Mouse (Mus musculus): ENCODE results near the gene Hdac4. TPM values are rescaled to one million over a fixed set of nuclear protein-coding genes. Genes with fewer than 3 reads are reported as not detected.

Hdac4 gene
- total RNA-seq, 2 experiments from 2014 or later = 3.1 to 3.4 TPM

GRCm38 (mm10) chr1:91942031-91942430 is 253.5 kb downstream of the Hdac4 start:
- no peak for ATAC-seq (replicated peaks; ENCODE audit: low FRiP score, poor library complexity, severe bottlenecking)

GRCm38 (mm10) chr1:91941094-91941493 is 254.4 kb downstream of the Hdac4 start:
- ATAC-seq (replicated peaks; ENCODE audit: low FRiP score, poor library complexity, severe bottlenecking) = no peak

GRCm38 (mm10) chr1:91935171-91935570 is 260.3 kb downstream of the Hdac4 start:
- no peak for ATAC-seq (replicated peaks; ENCODE audit: low FRiP score, poor library complexity, severe bottlenecking)

DNA sequence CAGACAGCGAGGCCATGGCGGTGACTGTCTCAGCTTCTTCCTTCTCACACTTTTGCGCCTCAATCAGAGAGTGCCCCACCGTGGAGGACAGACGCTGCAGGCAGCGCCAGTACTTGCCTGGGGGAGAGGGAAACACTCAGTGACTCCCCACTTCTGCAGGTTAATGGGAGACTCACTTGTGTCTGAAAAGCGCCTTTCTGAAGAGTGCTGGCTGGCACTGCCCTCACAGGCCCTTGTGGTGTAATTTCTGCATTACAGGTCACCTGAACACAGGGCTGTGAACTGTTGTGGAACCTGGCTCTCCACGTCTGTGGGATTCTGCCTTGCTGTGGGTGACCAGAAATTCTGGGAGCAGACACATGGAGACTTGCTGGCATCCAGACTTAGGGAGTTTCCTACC is 261.8 kb downstream of the Hdac4 start:
- no peak for ATAC-seq (replicated peaks; ENCODE audit: low FRiP score, poor library complexity, severe bottlenecking)

DNA sequence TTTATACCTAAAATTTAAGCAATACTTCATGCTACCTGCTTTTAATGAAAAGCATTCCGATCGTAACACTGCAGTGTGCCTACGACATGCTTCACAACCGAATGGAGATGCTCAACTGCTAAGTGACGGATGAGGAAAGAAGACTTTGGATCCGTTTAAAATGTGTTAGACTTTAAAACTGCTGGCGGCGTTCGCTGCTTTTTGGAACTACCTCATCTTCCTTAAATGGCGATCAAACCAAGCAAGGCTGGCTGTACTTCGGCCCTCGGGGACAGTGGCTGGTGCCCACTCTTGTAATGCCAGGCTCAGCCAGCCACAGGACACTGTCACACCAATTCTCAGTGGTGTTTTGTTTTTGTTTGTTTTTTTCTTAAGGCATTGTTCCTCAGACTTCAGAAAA is 263.3 kb downstream of the Hdac4 start:
- ATAC-seq (replicated peaks; ENCODE audit: low FRiP score, poor library complexity, severe bottlenecking) = no peak

- no peak for ATAC-seq (replicated peaks; ENCODE audit: low FRiP score, poor library complexity, severe bottlenecking)
These were observed 263.7 kb downstream of the Hdac4 start for GRCm38 (mm10) chr1:91931786-91932185.

DNA sequence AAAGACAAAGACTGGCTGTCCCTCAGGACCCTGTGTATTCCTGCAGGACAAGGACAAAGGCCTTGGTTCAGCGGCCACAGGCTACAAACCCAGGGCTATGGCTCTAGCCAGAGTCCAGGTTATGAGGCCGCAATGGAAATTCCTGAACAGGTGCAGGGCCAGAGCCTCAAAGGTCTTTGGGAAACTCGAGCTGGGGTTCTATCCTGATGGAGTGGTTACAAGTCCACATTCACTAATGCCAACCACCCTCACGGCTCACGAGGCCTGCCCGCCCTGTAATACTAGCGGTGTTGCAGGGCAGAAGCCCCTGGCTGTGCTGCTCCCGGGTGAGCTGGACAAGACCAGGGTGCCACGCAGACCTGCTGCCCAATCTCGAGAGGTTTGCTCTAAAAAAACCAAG is 264.3 kb downstream of the Hdac4 start:
- ATAC-seq (replicated peaks; ENCODE audit: low FRiP score, poor library complexity, severe bottlenecking) = no peak

DNA sequence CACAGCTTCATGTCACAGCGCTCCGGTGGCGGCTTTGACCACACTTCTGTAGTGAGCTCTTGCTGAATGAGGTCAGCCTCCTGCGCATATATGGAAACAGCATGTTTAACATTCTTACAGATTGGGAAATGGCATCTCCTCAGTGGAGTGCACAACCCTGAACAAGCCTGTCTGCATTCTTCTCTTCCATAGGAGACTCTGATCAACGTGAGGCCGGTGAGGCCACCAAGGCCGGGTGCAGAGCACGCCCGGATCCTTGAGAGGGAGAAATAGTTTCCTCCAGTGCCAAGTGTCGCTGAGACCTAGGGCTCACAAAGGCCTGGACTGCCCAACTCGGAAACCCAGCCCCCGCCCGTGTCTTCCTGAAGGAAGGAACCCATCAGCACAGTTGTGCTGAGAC is 266.4 kb downstream of the Hdac4 start:
- ATAC-seq (replicated peaks; ENCODE audit: low FRiP score, poor library complexity, severe bottlenecking) = no peak

DNA sequence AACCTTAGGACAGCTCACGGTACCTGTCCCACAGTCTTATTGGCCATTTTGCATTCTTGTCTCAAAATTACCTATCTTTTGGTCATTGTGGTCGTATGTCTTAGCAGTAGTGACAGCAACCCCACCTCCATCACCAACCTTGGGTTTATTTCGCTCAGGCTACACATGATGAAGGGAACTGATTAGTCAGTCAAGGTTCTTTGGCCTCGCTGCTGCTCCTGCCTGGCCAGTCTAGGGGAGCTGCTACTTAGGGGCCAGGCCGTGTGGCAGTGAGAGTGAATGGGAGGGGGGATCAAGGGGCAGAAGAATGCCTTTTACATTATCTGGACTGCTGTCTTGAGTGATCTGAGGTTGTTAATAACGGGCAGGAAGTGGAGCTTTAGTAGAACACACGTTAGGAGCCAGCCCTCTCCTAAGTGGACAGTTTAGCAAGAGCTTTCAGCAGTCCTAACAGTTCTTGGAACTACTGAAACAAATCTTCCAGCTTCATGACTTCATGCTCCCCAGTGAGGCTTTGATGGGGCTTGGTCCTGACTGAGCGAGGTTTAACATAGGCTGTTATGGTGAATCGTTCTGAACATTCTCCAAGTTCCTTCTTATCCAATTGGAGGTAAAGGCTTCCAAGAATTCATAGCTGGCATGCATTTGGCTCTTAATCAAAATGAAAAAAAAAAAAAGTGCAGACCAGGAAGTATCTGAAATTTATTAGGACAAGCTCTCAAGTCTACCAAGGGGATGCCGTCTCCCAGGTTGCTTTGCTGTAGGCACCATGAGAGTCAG is 267.8 kb downstream of the Hdac4 start:
- no peak for ATAC-seq (replicated peaks; ENCODE audit: low FRiP score, poor library complexity, severe bottlenecking)

- no peak for ATAC-seq (replicated peaks; ENCODE audit: low FRiP score, poor library complexity, severe bottlenecking)
These were observed 271.9 kb downstream of the Hdac4 start for GRCm38 (mm10) chr1:91923567-91923966.

GRCm38 (mm10) chr1:91922235-91923152 is 273.0 kb downstream of the Hdac4 start:
- no peak for ATAC-seq (replicated peaks; ENCODE audit: low FRiP score, poor library complexity, severe bottlenecking)

DNA sequence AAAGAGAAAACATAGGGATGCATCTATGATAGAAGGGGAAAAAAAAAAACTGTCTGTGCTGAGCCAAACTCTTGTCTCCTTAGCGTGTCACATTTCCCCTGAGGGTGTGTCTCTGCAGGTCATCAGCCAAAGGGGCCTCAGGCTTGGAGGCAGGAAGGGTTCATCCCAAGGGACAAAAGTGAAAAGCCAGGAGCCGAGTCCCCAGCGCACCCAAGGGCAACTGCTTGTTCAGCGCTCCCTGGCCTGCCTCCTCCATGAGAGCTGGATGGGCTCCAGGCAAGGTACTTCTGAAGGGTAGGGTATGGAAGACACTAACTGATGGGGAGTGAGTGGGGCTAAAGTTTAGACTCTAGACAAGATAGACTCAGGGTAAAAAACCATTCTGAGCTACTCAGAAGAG is 273.8 kb downstream of the Hdac4 start:
- no peak for ATAC-seq (replicated peaks; ENCODE audit: low FRiP score, poor library complexity, severe bottlenecking)

DNA sequence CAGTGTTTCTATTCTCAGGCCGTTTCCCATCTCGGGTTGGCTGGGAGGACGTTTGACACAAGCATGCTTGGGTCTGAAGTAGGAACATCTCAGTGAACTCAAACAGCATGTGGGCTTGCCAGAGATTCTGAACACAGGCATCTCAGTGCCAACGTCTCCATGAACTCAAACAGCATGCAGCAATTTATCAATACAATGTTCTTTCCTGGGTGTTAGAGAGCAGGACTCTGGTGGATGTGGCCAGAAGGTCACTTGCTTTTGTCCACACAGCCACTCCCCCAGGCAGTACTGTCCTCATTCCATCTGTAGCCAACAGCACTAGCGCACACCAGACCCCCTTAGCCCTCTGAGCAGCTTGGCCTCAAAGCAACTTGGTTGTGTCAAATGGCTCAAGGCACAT is 274.2 kb downstream of the Hdac4 start:
- no peak for ATAC-seq (replicated peaks; ENCODE audit: low FRiP score, poor library complexity, severe bottlenecking)

- no peak for ATAC-seq (replicated peaks; ENCODE audit: low FRiP score, poor library complexity, severe bottlenecking)
These were observed 275.4 kb downstream of the Hdac4 start for GRCm38 (mm10) chr1:91920038-91920589.

DNA sequence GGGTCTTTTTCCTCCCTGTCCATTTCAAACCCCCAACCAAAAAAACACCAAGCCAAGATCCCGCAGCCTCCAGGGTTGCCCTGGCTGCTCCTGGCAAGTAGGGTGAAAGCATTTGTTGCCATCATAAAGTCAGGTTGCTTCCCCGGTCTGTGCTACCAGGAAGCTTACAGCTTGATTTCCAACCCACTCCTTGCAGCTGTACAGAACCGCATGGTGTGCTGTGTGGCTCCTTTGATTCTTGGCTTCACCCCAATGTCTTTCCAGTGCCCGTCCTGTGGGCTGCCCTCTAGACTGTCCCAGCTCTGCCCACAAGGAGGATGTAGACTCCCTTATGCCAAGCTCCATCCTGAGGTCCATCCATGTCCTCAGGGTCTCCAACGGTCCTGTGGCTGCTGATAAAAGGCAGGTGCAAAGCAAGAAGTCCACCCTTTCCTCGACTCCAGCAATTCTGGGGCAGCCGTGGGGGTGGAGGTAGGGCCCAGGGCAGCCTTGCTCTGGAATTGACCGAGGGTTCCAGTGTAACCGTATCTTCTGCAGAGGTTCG is 277.2 kb downstream of the Hdac4 start:
- no peak for ATAC-seq (replicated peaks; ENCODE audit: low FRiP score, poor library complexity, severe bottlenecking)

DNA sequence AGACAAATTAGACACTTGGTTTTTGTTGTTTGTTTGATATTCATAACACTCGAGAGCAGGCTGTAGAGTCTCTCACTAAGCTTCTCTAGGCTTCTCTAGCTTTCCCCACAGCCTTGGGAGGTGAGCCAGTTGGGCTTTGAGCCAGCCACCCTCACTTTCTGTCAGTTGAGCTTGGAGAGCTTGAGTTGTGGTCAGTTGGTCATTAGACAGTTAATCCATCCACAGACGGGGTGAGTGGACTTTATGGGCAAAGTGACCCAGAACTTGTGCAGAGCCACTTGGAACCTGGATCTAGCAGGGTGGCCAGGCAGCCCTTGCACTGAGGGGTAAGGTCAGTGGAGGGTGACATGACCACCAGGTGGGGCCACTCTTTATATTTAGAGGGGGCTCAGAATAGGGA is 277.9 kb downstream of the Hdac4 start:
- no peak for ATAC-seq (replicated peaks; ENCODE audit: low FRiP score, poor library complexity, severe bottlenecking)

DNA sequence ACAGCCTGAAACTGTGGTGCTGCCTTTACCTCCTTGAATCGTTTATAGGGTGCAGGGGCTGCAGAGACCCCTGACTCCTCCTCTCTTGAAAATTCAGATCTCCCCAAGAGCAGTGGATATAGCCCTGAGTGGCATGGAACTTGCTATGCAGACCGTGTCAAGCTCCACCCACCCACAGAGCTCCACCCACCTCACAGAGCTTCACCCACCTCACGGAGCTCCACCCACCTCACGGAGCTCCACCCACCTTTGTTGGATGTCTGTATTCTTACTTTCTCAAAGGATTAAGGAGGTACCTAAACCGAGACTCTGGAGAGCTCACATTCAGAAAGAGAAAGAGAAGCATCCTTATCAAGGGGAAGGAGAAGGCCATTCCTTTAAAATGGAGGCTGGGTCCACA is 279.5 kb downstream of the Hdac4 start:
- ATAC-seq (replicated peaks; ENCODE audit: low FRiP score, poor library complexity, severe bottlenecking) = no peak

- ATAC-seq (replicated peaks; ENCODE audit: low FRiP score, poor library complexity, severe bottlenecking) = no peak
These were observed 280.9 kb downstream of the Hdac4 start for GRCm38 (mm10) chr1:91914648-91915047.

- 0 out of 2 replicates have a peak, but pooled peaks have one; percentile 42 for ATAC-seq (replicated peaks; ENCODE audit: low FRiP score, poor library complexity, severe bottlenecking)
These were observed 281.6 kb downstream of the Hdac4 start for GRCm38 (mm10) chr1:91913850-91914249.
